Mouse (Mus musculus) intestine, embryonic 16.5 days (tissue): Measurements from ENCODE around the gene Ralgps2. TPM values are rescaled to one million over a fixed set of nuclear protein-coding genes. Genes with fewer than 3 reads are reported as not detected.

ENCODE experiments used
- ATAC-seq: fragments of 200-750 bp; cut with Nextera tagmentation; 2 replicates; pipeline ENCODE4 v1.8.0; 2017; ENCODE audit warnings: moderate TSS enrichment, moderate library complexity
- H3K27ac ChIP-seq: fragments of 300-500 bp; sonication (generic); 2 replicates; pipeline ENCODE4 v1.5.1; 2014; ENCODE audit warnings: mild to moderate bottlenecking, low read length
- H3K27me3 ChIP-seq: fragments of 300-500 bp; sonication (generic); replicated peaks from 2 replicates; pipeline ENCODE4 v1.6.1; 2014; ENCODE audit warnings: low read length, control low read depth, mixed read lengths; ENCODE audit not compliant: control insufficient read depth, insufficient read depth
- H3K36me3 ChIP-seq: fragments of 300-500 bp; sonication (generic); 2 replicates; pipeline ENCODE4 v1.6.1; 2014; ENCODE audit warnings: low read length, control low read depth; ENCODE audit not compliant: control insufficient read depth, insufficient read depth
- H3K4me1 ChIP-seq: fragments of 300-500 bp; sonication (generic); 2 replicates; pipeline ENCODE4 v1.6.1; 2014; ENCODE audit warnings: low read length, control low read depth, mixed read lengths; ENCODE audit not compliant: control insufficient read depth, insufficient read depth
- H3K4me2 ChIP-seq: fragments of 300-500 bp; sonication (generic); 2 replicates; pipeline ENCODE4 v1.6.1; 2014; ENCODE audit warnings: low read depth, low read length, control low read depth
- H3K4me3 ChIP-seq: fragments of 300-500 bp; sonication (generic); 2 replicates; pipeline ENCODE4 v1.5.1; 2014; ENCODE audit warnings: mild to moderate bottlenecking, low read length
- H3K9ac ChIP-seq: fragments of 300-500 bp; sonication (generic); 2 replicates; pipeline ENCODE4 v1.6.1; 2014; ENCODE audit warnings: low read depth, low read length
- H3K9me3 ChIP-seq: fragments of 300-500 bp; sonication (generic); 2 replicates; pipeline ENCODE4 v1.6.1; 2016; ENCODE audit warnings: low read length, control low read depth; ENCODE audit not compliant: control insufficient read depth
- WGBS: fragments of 180-500 bp; shearing (Covaris S2); extraction: QIAGEN DNeasy Blood & Tissue Kit; methylation state at CpG from one replicate; pipeline ENCODE4 v1.1.7; 2014; 5-methylcytosine and 5-hydroxymethylcytosine counted together
- polyA plus RNA-seq: library from polyadenylated mRNA; unstranded; fragments of >200 nt; fragmentation: Nextera tagmentation; extraction: Ambion mirVana; gene quantifications from 2 replicates; pipeline ENCODE4 v1.2.1, GENCODE M21; 2015

Ralgps2 gene
- polyA plus RNA-seq, 1 experiment from 2014 or later, result 30.6 TPM

- no peaks in the 10 kb centered on the region for H3K27me3 ChIP-seq
- H3K27ac ChIP-seq, result no peak overlapping the region
- 70% methylated on average over 5 of the region's 5 CpGs for WGBS
- 0 out of 2 replicates have a peak, but pooled peaks cover 3% of the 10 kb centered on the region for H3K4me1 ChIP-seq
- H3K9me3 ChIP-seq, result no peaks in the 10 kb centered on the region
- H3K36me3 ChIP-seq, result no peaks in the 10 kb centered on the region
- no peak overlapping the region for H3K4me3 ChIP-seq
- H3K4me2 ChIP-seq, result no peak overlapping the region
- no peak for ATAC-seq
- H3K9ac ChIP-seq, result no peak overlapping the region
Observed at GRCm38 (mm10) chr1:156914942-156915341, 24.5 kb downstream of the Ralgps2 start.

- no peaks in the 10 kb centered on the region for H3K36me3 ChIP-seq
- no peak overlapping the region for H3K4me3 ChIP-seq
- no peak overlapping the region for H3K9ac ChIP-seq
- no peak overlapping the region for H3K27ac ChIP-seq
- H3K4me2 ChIP-seq, result no peak overlapping the region
- H3K9me3 ChIP-seq, result no peaks in the 10 kb centered on the region
- no peak for ATAC-seq
- 86% methylated on average over 6 of the region's 6 CpGs for WGBS
- H3K4me1 ChIP-seq, result 0 out of 2 replicates have a peak, but pooled peaks cover 3% of the 10 kb centered on the region
- no peaks in the 10 kb centered on the region for H3K27me3 ChIP-seq
Observed at GRCm38 (mm10) chr1:156913190-156913589, 26.2 kb downstream of the Ralgps2 start.

- ATAC-seq, result no peak
- Histone ChIP-seq H3K4me1 (0 out of 2 replicates have a peak, but pooled peaks cover 3% of the 10 kb centered on the region), H3K9me3 (no peaks in the 10 kb centered on the region), H3K4me2 (no peak overlapping the region), H3K9ac (no peak overlapping the region), H3K4me3 (no peak overlapping the region), H3K27ac (no peak overlapping the region), H3K27me3 (no peaks in the 10 kb centered on the region), H3K36me3 (no peaks in the 10 kb centered on the region)
- WGBS, result 72% methylated on average over 2 of the region's 2 CpGs
Observed at GRCm38 (mm10) chr1:156910948-156911347, 28.5 kb downstream of the Ralgps2 start.

GRCm38 (mm10) chr1:156909866-156910265, 29.6 kb downstream of the Ralgps2 start:
- no peak for ATAC-seq
- Histone ChIP-seq H3K4me1 (0 out of 2 replicates have a peak, but pooled peaks cover 3% of the 10 kb centered on the region), H3K27me3 (no peaks in the 10 kb centered on the region), H3K9ac (no peak overlapping the region), H3K4me3 (no peak overlapping the region), H3K27ac (no peak overlapping the region), H3K4me2 (no peak overlapping the region), H3K36me3 (no peaks in the 10 kb centered on the region), H3K9me3 (no peaks in the 10 kb centered on the region)

- H3K36me3 ChIP-seq, result no peaks in the 10 kb centered on the region
- H3K27me3 ChIP-seq, result no peaks in the 10 kb centered on the region
- WGBS, result 88% methylated on average over 4 of the region's 4 CpGs
- no peaks in the 10 kb centered on the region for H3K9me3 ChIP-seq
- no peak overlapping the region for H3K4me3 ChIP-seq
- no peak overlapping the region for H3K4me2 ChIP-seq
- no peak overlapping the region for H3K9ac ChIP-seq
- 0 out of 2 replicates have a peak, but pooled peaks have one; percentile 65 for ATAC-seq
- H3K4me1 ChIP-seq, result 0 out of 2 replicates have a peak, but pooled peaks cover 3% of the 10 kb centered on the region
- no peak overlapping the region for H3K27ac ChIP-seq
Observed at GRCm38 (mm10) chr1:156909265-156909664, 30.2 kb downstream of the Ralgps2 start.

GRCm38 (mm10) chr1:156905660-156906059, 33.8 kb downstream of the Ralgps2 start:
- H3K4me1 ChIP-seq, result no peaks in the 10 kb centered on the region
- no peaks in the 10 kb centered on the region for H3K9me3 ChIP-seq
- 66% methylated on average over 2 of the region's 2 CpGs for WGBS
- no peaks in the 10 kb centered on the region for H3K27me3 ChIP-seq
- no peak overlapping the region for H3K9ac ChIP-seq
- no peak for ATAC-seq
- H3K4me3 ChIP-seq, result no peak overlapping the region
- no peaks in the 10 kb centered on the region for H3K36me3 ChIP-seq
- no peak overlapping the region for H3K4me2 ChIP-seq
- no peak overlapping the region for H3K27ac ChIP-seq

GRCm38 (mm10) chr1:156903899-156904298, 35.5 kb downstream of the Ralgps2 start:
- peak; percentile 79 for ATAC-seq
- no peaks in the 10 kb centered on the region for H3K27me3 ChIP-seq
- 88% methylated on average over 3 of the region's 3 CpGs for WGBS
- no peak overlapping the region for H3K4me3 ChIP-seq
- no peaks in the 10 kb centered on the region for H3K9me3 ChIP-seq
- no peaks in the 10 kb centered on the region for H3K4me1 ChIP-seq
- no peaks in the 10 kb centered on the region for H3K36me3 ChIP-seq
- no peak overlapping the region for H3K4me2 ChIP-seq
- H3K9ac ChIP-seq, result no peak overlapping the region
- H3K27ac ChIP-seq, result no peak overlapping the region

- Histone ChIP-seq H3K27me3 (no peaks in the 10 kb centered on the region), H3K36me3 (no peaks in the 10 kb centered on the region), H3K9ac (no peak overlapping the region), H3K4me3 (no peak overlapping the region), H3K27ac (no peak overlapping the region), H3K9me3 (no peaks in the 10 kb centered on the region), H3K4me1 (no peaks in the 10 kb centered on the region), H3K4me2 (no peak overlapping the region)
- no peak for ATAC-seq
- 86% methylated on average over 6 of the region's 6 CpGs for WGBS
Observed at GRCm38 (mm10) chr1:156901689-156902088, 37.7 kb downstream of the Ralgps2 start.

- 98% methylated on average over 4 of the region's 4 CpGs for WGBS
- H3K4me3 ChIP-seq, result no peak overlapping the region
- no peaks in the 10 kb centered on the region for H3K4me1 ChIP-seq
- H3K9me3 ChIP-seq, result no peaks in the 10 kb centered on the region
- ATAC-seq, result no peak
- H3K27me3 ChIP-seq, result no peaks in the 10 kb centered on the region
- no peaks in the 10 kb centered on the region for H3K36me3 ChIP-seq
- no peak overlapping the region for H3K9ac ChIP-seq
- H3K27ac ChIP-seq, result no peak overlapping the region
- no peak overlapping the region for H3K4me2 ChIP-seq
Observed at GRCm38 (mm10) chr1:156891561-156891960, 47.9 kb downstream of the Ralgps2 start.

- no peaks in the 10 kb centered on the region for H3K4me1 ChIP-seq
- no peak overlapping the region for H3K9ac ChIP-seq
- WGBS, result 85% methylated on average over 4 of the region's 4 CpGs
- H3K9me3 ChIP-seq, result no peaks in the 10 kb centered on the region
- no peaks in the 10 kb centered on the region for H3K36me3 ChIP-seq
- H3K4me2 ChIP-seq, result no peak overlapping the region
- ATAC-seq, result no peak
- H3K4me3 ChIP-seq, result no peak overlapping the region
- H3K27ac ChIP-seq, result no peak overlapping the region
- H3K27me3 ChIP-seq, result no peaks in the 10 kb centered on the region
Observed at GRCm38 (mm10) chr1:156888830-156889229, 50.6 kb downstream of the Ralgps2 start.
